Mouse (Mus musculus) bone marrow, adult 2 months (tissue): Measurements from ENCODE around the gene Cfap206.

ENCODE experiments used
- CTCF ChIP-seq: fragments of 200-500 bp; IDR thresholded peaks from 2 replicates; pipeline ENCODE4 v1.5.1; 2011; ENCODE audit warnings: low read length, control low read depth; ENCODE audit not compliant: control insufficient read depth, insufficient read depth
- POLR2A ChIP-seq: fragments of 200-500 bp; IDR thresholded peaks from 2 replicates; pipeline ENCODE4 v1.6.1; 2011; ENCODE audit warnings: low read depth, mild to moderate bottlenecking, control low read depth, low read length, borderline replicate concordance; ENCODE audit not compliant: control insufficient read depth

GRCm38 (mm10) chr4:34639745-34640364 is 90.2 kb downstream of the Cfap206 start:
- TF ChIP-seq CTCF (no peak), POLR2A (no peak)
